Mouse (Mus musculus) small intestine, adult 2 months (tissue): ENCODE data around the gene Gm12248. TPM values are rescaled to one million over a fixed set of nuclear protein-coding genes. Genes with fewer than 3 reads are reported as not detected.

ENCODE experiments used
- H3K27ac ChIP-seq: fragments of 200-500 bp; 2 replicates; pipeline ENCODE4 v1.5.1; 2012; ENCODE audit warnings: low read depth, low read length, control low read depth, inconsistent platforms; ENCODE audit not compliant: insufficient read depth
- H3K27me3 ChIP-seq: fragments of 200-500 bp; 2 replicates; pipeline ENCODE4 v1.6.1; 2012; ENCODE audit warnings: mild to moderate bottlenecking, moderate library complexity, low read length, inconsistent platforms; ENCODE audit not compliant: control insufficient read depth, insufficient read depth
- H3K36me3 ChIP-seq: fragments of 200-500 bp; 2 replicates; pipeline ENCODE4 v1.6.1; 2012; ENCODE audit warnings: mild to moderate bottlenecking, low read length, control low read depth, inconsistent platforms; ENCODE audit not compliant: control insufficient read depth, insufficient read depth
- H3K4me1 ChIP-seq: fragments of 200-500 bp; 2 replicates; pipeline ENCODE4 v1.6.1; 2012; ENCODE audit warnings: low read length, inconsistent platforms, mixed read lengths; ENCODE audit not compliant: control insufficient read depth, insufficient read depth, insufficient read length
- H3K4me3 ChIP-seq: fragments of 200-500 bp; 2 replicates; pipeline ENCODE4 v1.5.1; 2012; ENCODE audit warnings: low read depth, mild to moderate bottlenecking, control low read depth, inconsistent platforms, low read length, moderate library complexity
- CTCF ChIP-seq: fragments of 200-500 bp; IDR thresholded peaks from 2 replicates; pipeline ENCODE4 v1.5.1; 2012; ENCODE audit warnings: low read depth, mild to moderate bottlenecking, control low read depth, inconsistent platforms, low read length, moderate library complexity, mixed read lengths; ENCODE audit not compliant: insufficient replicate concordance, insufficient read length; ENCODE audit errors: extremely low read depth
- POLR2A ChIP-seq: fragments of 200-500 bp; IDR thresholded peaks from 2 replicates; pipeline ENCODE4 v1.6.1; 2012; ENCODE audit warnings: low read depth, mild to moderate bottlenecking, control low read depth, inconsistent platforms, low read length, moderate library complexity
- WGBS: fragments of 180-500 bp; shearing (Covaris S2); methylation state at CpG from one replicate; pipeline ENCODE4 v1.1.7; 2018; 5-methylcytosine and 5-hydroxymethylcytosine counted together
- polyA plus RNA-seq: library from polyadenylated mRNA; depleted of rRNA; stranded (reverse); fragments of >200 nt; gene quantifications from 2 replicates; pipeline ENCODE4 v1.2.3, GENCODE M21; 2012

The Gm12248 gene
- polyA plus RNA-seq, 1 experiment: 0.23 TPM

DNA sequence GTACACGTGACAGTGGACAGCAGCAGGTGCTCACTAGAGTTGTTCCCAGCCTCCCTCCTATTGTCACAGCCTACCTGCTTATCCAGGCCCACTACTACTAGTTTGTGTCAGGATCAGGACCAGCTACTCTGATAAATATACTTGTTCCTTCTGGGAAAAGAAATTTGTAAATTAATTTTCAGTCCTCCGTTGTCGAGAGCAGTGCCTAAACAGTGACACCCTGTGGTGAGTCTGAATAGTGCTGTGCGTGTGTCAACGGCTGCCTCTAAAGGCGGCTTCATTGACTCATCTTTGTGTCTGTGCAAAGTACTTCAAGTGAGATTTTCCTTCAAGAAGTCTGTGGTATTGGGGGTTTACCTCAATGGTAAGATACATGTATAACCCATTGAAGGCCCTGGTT is 35.5 kb downstream of the Gm12248 start:
- Histone ChIP-seq H3K4me1 (peaks cover under 1% of the 10 kb centered on the region), H3K27ac (no peak overlapping the region), H3K27me3 (no peaks in the 10 kb centered on the region), H3K36me3 (peaks cover 67% of the 10 kb centered on the region), H3K4me3 (no peak overlapping the region)
- WGBS: 30% methylated on average over 6 of the region's 6 CpGs
- TF ChIP-seq CTCF: peak; percentile 75; the same call in 1 of the 2 replicates
- no peak for TF ChIP-seq POLR2A

DNA sequence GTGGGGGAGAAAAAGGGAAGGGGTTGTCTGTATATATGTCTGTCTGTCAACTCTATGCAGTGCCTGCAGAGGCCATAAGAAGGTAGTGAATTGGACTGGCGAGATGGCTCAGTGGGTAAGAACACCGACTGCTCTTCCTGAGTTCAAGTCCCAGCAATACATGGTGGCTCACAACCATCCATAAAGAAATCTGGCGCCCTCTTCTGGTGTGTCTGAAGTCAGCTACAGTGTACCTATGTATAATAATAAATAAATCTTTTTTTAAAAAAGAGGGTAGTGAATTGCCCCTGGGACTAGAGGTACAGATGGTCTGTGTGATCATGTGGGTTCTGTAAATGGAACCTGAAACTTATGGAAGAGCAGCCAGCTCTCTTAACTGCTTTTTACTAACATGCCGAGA is 46.5 kb downstream of the Gm12248 start:
- H3K4me3 ChIP-seq: no peak overlapping the region
- peaks cover 65% of the 10 kb centered on the region for H3K36me3 ChIP-seq
- H3K27ac ChIP-seq: no peak overlapping the region
- 71% methylated on average over 4 of the region's 4 CpGs for WGBS
- no peaks in the 10 kb centered on the region for H3K27me3 ChIP-seq
- TF ChIP-seq POLR2A (no peak), CTCF (no peak)
- H3K4me1 ChIP-seq: no peaks in the 10 kb centered on the region

DNA sequence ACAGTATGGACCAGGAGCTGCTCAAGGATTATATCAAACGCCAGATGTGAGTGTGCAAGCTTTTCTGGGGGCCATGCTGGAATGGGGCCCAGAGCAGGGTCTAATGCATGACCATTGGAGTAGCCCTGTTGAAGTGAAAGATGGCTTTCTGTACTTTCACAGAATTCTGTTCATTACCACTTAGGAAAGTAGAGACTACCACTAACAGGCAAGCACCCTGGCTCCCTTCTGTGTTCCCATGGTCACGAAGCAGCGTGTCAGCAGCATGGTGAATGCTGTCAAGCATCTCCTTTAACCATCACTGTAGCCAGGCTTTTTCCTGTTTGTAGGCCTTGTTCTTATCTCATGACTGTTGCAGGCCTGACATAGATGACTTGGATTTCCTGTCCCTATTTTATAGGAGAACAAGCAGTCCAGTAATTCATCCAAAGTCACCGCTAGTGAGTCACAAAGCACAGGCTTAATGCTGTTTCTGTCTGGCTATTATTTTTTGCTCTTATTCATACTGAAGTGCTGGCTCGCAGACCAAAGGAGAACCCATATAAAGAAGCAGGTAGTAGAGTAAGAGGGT is 50.0 kb downstream of the Gm12248 start:
- WGBS: 91% methylated on average over 5 of the region's 5 CpGs
- no peak for TF ChIP-seq POLR2A
- no peak for TF ChIP-seq CTCF

DNA sequence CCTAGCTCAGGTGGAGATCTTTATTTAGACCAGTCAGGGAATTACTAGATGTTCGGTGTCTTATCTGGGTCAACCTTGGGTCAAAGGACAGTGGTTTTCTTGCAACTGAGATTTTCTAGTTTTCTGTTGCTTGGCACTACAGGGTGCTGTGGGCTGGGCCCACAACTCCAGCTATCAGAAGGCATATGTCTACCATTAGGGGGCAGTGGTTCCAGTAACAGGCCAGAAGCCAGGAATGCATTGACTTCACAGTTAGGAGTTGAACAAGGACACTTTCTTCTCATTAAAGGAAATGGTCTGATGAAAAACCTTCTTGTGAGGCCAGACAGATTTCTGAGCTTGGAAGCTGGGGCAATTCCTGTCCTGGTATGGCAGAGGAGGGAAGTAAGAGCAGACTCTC is 53.9 kb downstream of the Gm12248 start:
- no peak for TF ChIP-seq POLR2A
- peak; percentile 65; the same call in 1 of the 2 replicates for TF ChIP-seq CTCF
- 10% methylated on average over 1 of the region's 1 CpGs for WGBS

More for the DNA sequence above, 50.0 kb downstream of the Gm12248 start:
- Histone ChIP-seq H3K4me1 (peaks cover 8% of the 10 kb centered on the region; the same call in 1 of the 2 replicates), H3K27me3 (no peaks in the 10 kb centered on the region), H3K4me3 (no peak overlapping the region), H3K36me3 (peaks cover 32% of the 10 kb centered on the region), H3K27ac (no peak overlapping the region)

DNA sequence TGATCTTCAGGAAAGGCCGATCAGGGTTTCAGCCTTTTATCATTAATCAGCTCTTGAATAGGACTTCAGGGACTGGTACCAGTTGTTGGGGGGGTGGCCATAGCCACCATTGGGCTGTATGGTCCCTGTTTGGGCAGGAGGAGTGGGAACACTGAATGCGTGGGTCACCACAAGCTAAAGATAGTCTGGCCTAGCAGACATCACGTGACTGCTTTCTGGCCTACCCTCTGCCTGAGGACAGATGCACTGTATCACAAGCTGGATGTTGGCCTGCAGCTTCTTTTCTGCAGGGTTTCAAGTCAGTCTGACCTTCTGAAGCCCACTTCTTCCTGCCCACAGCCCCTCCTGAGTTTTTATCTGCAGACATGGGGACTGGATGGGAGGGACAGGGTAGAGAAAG is 59.3 kb downstream of the Gm12248 start:
- no peaks in the 10 kb centered on the region for H3K27me3 ChIP-seq
- TF ChIP-seq CTCF (no peak), POLR2A (no peak)
- WGBS: 26% methylated on average over 3 of the region's 3 CpGs

More for the DNA sequence above, 53.9 kb downstream of the Gm12248 start:
- Histone ChIP-seq H3K36me3 (peaks cover 15% of the 10 kb centered on the region), H3K4me3 (no peak overlapping the region), H3K27ac (peak overlapping the region; percentile 56; the same call in 1 of the 2 replicates), H3K4me1 (peaks cover 18% of the 10 kb centered on the region; the same call in 1 of the 2 replicates), H3K27me3 (no peaks in the 10 kb centered on the region)

DNA sequence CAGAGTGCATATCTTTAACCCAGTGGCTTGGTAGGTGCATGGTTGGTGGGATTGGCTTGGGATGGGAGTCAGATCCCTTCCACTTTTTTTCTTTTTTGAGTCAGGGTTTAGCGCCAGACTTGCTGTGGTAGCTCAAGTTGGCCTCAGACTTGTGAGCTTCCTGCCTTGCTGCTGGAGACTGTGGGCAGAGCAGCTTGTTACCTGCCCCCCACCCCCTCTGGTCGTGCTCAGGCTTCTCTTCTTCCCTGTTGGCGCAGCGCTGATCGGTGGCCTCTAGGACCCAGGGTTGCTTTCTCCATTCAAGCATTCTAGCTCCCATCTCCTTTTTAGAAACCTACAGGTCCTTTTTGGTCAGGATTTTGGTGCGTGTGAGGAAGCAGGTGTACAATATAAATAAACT is 61.8 kb downstream of the Gm12248 start:
- H3K4me1 ChIP-seq: peaks cover 32% of the 10 kb centered on the region
- TF ChIP-seq CTCF (no peak), POLR2A (no peak)
- no peaks in the 10 kb centered on the region for H3K36me3 ChIP-seq
- no peak overlapping the region for H3K4me3 ChIP-seq
- no peak overlapping the region for H3K27ac ChIP-seq
- 36% methylated on average over 6 of the region's 6 CpGs for WGBS
- no peaks in the 10 kb centered on the region for H3K27me3 ChIP-seq

More for the DNA sequence above, 59.3 kb downstream of the Gm12248 start:
- Histone ChIP-seq H3K4me3 (no peak overlapping the region), H3K36me3 (no peaks in the 10 kb centered on the region), H3K4me1 (peaks cover 32% of the 10 kb centered on the region), H3K27ac (no peak overlapping the region)

DNA sequence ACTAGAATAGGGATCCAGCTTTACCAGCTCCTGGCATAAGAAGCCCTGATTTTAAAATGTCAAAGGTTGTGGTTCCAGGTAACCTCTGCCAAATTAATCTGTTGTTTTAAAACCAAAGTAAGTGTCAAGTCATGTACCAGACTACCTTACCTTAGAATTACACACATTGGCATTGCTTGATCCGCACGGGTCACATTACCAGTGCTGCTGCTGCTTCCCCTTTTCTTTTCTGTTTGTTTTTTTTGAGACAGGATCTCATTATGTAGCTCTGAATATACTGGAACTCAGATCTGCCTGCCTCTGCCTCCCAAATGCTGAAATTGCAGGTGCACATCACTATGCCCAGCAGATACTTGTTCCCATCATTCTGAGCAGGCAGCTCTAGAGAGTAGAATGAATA is 63.1 kb downstream of the Gm12248 start:
- no peaks in the 10 kb centered on the region for H3K27me3 ChIP-seq

More for the DNA sequence above, 63.1 kb downstream of the Gm12248 start:
- Histone ChIP-seq H3K4me3 (no peak overlapping the region), H3K27ac (no peak overlapping the region), H3K4me1 (peaks cover 39% of the 10 kb centered on the region), H3K36me3 (no peaks in the 10 kb centered on the region)
- no peak for TF ChIP-seq POLR2A
- TF ChIP-seq CTCF: no peak
- WGBS: 47% methylated on average over 2 of the region's 2 CpGs
